Mouse (Mus musculus): ENCODE data around the gene Ifi44. TPM values are rescaled to one million over a fixed set of nuclear protein-coding genes. Genes with fewer than 3 reads are reported as not detected.

Gene Ifi44
- polyA plus RNA-seq, 1 experiment from 2014 or later, result 1.1 TPM

- ATAC-seq, result no peak
- WGBS, result 14% methylated on average over 1 of the region's 1 CpGs
- Histone ChIP-seq H3K9me3 (ENCODE audit: control insufficient read depth) (no peaks in the 10 kb centered on the region), H3K27ac (ENCODE audit: low read depth, low read length) (no peak overlapping the region), H3K27me3 (replicated peaks; ENCODE audit: control insufficient read depth, insufficient read depth, low read length) (no peaks in the 10 kb centered on the region), H3K36me3 (ENCODE audit: control insufficient read depth, insufficient read depth) (no peaks in the 10 kb centered on the region), H3K4me2 (replicated peaks; ENCODE audit: low read depth) (no peak overlapping the region), H3K4me1 (replicated peaks; ENCODE audit: control insufficient read depth, insufficient read depth, low read length) (no peaks in the 10 kb centered on the region), H3K9ac (ENCODE audit: low read depth, low read length) (no peak overlapping the region), H3K4me3 (ENCODE audit: low read depth, low read length) (no peak overlapping the region)
- peak; percentile 75 for TF ChIP-seq CTCF (IDR thresholded peaks at IDR 0.05; ENCODE audit: low read depth)
Measured at GRCm38 (mm10) chr3:151716246-151716645, 33.5 kb downstream of the Ifi44 start.

- no peak for ATAC-seq
- no peaks in the 10 kb centered on the region for H3K4me1 ChIP-seq (replicated peaks; ENCODE audit: control insufficient read depth, insufficient read depth, low read length)
- TF ChIP-seq CTCF (IDR thresholded peaks at IDR 0.05; ENCODE audit: low read depth), result no peak
- no peaks in the 10 kb centered on the region for H3K9me3 ChIP-seq (ENCODE audit: control insufficient read depth)
- no peaks in the 10 kb centered on the region for H3K27me3 ChIP-seq (replicated peaks; ENCODE audit: control insufficient read depth, insufficient read depth, low read length)
- H3K4me3 ChIP-seq (ENCODE audit: low read depth, low read length), result no peak overlapping the region
- no peak overlapping the region for H3K4me2 ChIP-seq (replicated peaks; ENCODE audit: low read depth)
- H3K9ac ChIP-seq (ENCODE audit: low read depth, low read length), result no peak overlapping the region
- WGBS, result 90% methylated on average over 4 of the region's 4 CpGs
- H3K27ac ChIP-seq (ENCODE audit: low read depth, low read length), result no peak overlapping the region
- no peaks in the 10 kb centered on the region for H3K36me3 ChIP-seq (ENCODE audit: control insufficient read depth, insufficient read depth)
Measured at GRCm38 (mm10) chr3:151707335-151707734, 42.4 kb downstream of the Ifi44 start.

Other genes with a start within 250 kb of the Ifi44 start
- not detected in 2 replicates for gene Ifi44l, start 12.9 kb upstream of the Ifi44 start, polyA plus RNA-seq (2015; fragmentation: Nextera tagmentation; extraction: Ambion mirVana)
- 0.22 and 0.29 TPM in 2 replicates for gene Ptgfr, start 87.7 kb upstream of the Ifi44 start, polyA plus RNA-seq (2015; fragmentation: Nextera tagmentation; extraction: Ambion mirVana)

Data from intestine, postnatal 0 days (tissue).